Mouse (Mus musculus): ENCODE data around the gene Il1rl2. TPM values are rescaled to one million over a fixed set of nuclear protein-coding genes. Genes with fewer than 3 reads are reported as not detected.

Il1rl2 gene
- 0.83 and 0.93 TPM in 2 replicates for polyA plus RNA-seq (2012; rRNA removed)

GRCm38 (mm10) chr1:40324457-40324856, at the start of gene Il1rl2:
Gene Il1rl2 (plus strand): TSS chr1:40324610.

Other genes with a start within 250 kb of the Il1rl2 start
- 3.1 and 3.9 TPM in 2 replicates for gene Il1r1, start 99.5 kb upstream of the Il1rl2 start, polyA plus RNA-seq (2012; rRNA removed)
- gene Il1rl1, start 105.0 kb downstream of the Il1rl2 start, polyA plus RNA-seq (2012; rRNA removed): 3.3 and 4.2 TPM in 2 replicates
- 0.09 TPM in 2 replicates for gene Il18r1, start 140.9 kb downstream of the Il1rl2 start, polyA plus RNA-seq (2012; rRNA removed)
- gene Il18rap, start 190.8 kb downstream of the Il1rl2 start, polyA plus RNA-seq (2012; rRNA removed): 0.48 and 0.92 TPM in 2 replicates

Measured in liver, embryonic 14 days (tissue).